Mouse (Mus musculus): ENCODE data around the gene Cmtm5. TPM values are rescaled to one million over a fixed set of nuclear protein-coding genes. Genes with fewer than 3 reads are reported as not detected.

The Cmtm5 gene
- polyA plus RNA-seq, 1 experiment from 2014 or later, result 2.1 TPM

- ATAC-seq, result no peak
- no peaks in the 10 kb centered on the region for H3K27me3 ChIP-seq (replicated peaks; ENCODE audit: control insufficient read depth, insufficient read depth, low read length)
- WGBS, result 66% methylated on average over 10 of the region's 10 CpGs
- H3K4me1 ChIP-seq (replicated peaks; ENCODE audit: control insufficient read depth, insufficient read depth, low read length), result no peaks in the 10 kb centered on the region
- no peak for TF ChIP-seq CTCF (IDR thresholded peaks at IDR 0.05; ENCODE audit: low read depth)
- H3K4me3 ChIP-seq (ENCODE audit: low read depth, low read length), result no peak overlapping the region
- no peak overlapping the region for H3K9ac ChIP-seq (ENCODE audit: low read depth, low read length)
- H3K4me2 ChIP-seq (replicated peaks; ENCODE audit: low read depth), result no peak overlapping the region
- no peaks in the 10 kb centered on the region for H3K9me3 ChIP-seq (ENCODE audit: control insufficient read depth)
- H3K36me3 ChIP-seq (ENCODE audit: control insufficient read depth, insufficient read depth), result no peaks in the 10 kb centered on the region
- H3K27ac ChIP-seq (ENCODE audit: low read depth, low read length), result no peak overlapping the region
Measured at GRCm38 (mm10) chr14:54960769-54961168, 24.7 kb downstream of the Cmtm5 start.

GRCm38 (mm10) chr14:54961487-54961886 lies 25.4 kb downstream of the Cmtm5 start:
- no peak for ATAC-seq
- no peak overlapping the region for H3K4me2 ChIP-seq (replicated peaks; ENCODE audit: low read depth)
- no peaks in the 10 kb centered on the region for H3K4me1 ChIP-seq (replicated peaks; ENCODE audit: control insufficient read depth, insufficient read depth, low read length)
- no peak overlapping the region for H3K27ac ChIP-seq (ENCODE audit: low read depth, low read length)
- WGBS, result 74% methylated on average over 5 of the region's 5 CpGs
- no peaks in the 10 kb centered on the region for H3K9me3 ChIP-seq (ENCODE audit: control insufficient read depth)
- TF ChIP-seq CTCF (IDR thresholded peaks at IDR 0.05; ENCODE audit: low read depth), result no peak
- H3K9ac ChIP-seq (ENCODE audit: low read depth, low read length), result no peak overlapping the region
- no peak overlapping the region for H3K4me3 ChIP-seq (ENCODE audit: low read depth, low read length)
- H3K36me3 ChIP-seq (ENCODE audit: control insufficient read depth, insufficient read depth), result no peaks in the 10 kb centered on the region
- H3K27me3 ChIP-seq (replicated peaks; ENCODE audit: control insufficient read depth, insufficient read depth, low read length), result no peaks in the 10 kb centered on the region

GRCm38 (mm10) chr14:54962714-54963113 lies 26.7 kb downstream of the Cmtm5 start:
- Histone ChIP-seq H3K36me3 (ENCODE audit: control insufficient read depth, insufficient read depth) (no peaks in the 10 kb centered on the region), H3K9me3 (ENCODE audit: control insufficient read depth) (no peaks in the 10 kb centered on the region), H3K9ac (ENCODE audit: low read depth, low read length) (no peak overlapping the region), H3K4me1 (replicated peaks; ENCODE audit: control insufficient read depth, insufficient read depth, low read length) (no peaks in the 10 kb centered on the region), H3K27ac (ENCODE audit: low read depth, low read length) (no peak overlapping the region), H3K27me3 (replicated peaks; ENCODE audit: control insufficient read depth, insufficient read depth, low read length) (no peaks in the 10 kb centered on the region), H3K4me2 (replicated peaks; ENCODE audit: low read depth) (no peak overlapping the region), H3K4me3 (ENCODE audit: low read depth, low read length) (no peak overlapping the region)
- 59% methylated on average over 7 of the region's 7 CpGs for WGBS
- no peak for TF ChIP-seq CTCF (IDR thresholded peaks at IDR 0.05; ENCODE audit: low read depth)
- ATAC-seq, result no peak

GRCm38 (mm10) chr14:54963727-54964126 lies 27.7 kb downstream of the Cmtm5 start:
- 90% methylated on average over 11 of the region's 11 CpGs for WGBS
- Histone ChIP-seq H3K27me3 (replicated peaks; ENCODE audit: control insufficient read depth, insufficient read depth, low read length) (no peaks in the 10 kb centered on the region), H3K9me3 (ENCODE audit: control insufficient read depth) (no peaks in the 10 kb centered on the region), H3K36me3 (ENCODE audit: control insufficient read depth, insufficient read depth) (no peaks in the 10 kb centered on the region), H3K4me3 (ENCODE audit: low read depth, low read length) (no peak overlapping the region), H3K27ac (ENCODE audit: low read depth, low read length) (no peak overlapping the region), H3K9ac (ENCODE audit: low read depth, low read length) (no peak overlapping the region), H3K4me1 (replicated peaks; ENCODE audit: control insufficient read depth, insufficient read depth, low read length) (no peaks in the 10 kb centered on the region), H3K4me2 (replicated peaks; ENCODE audit: low read depth) (no peak overlapping the region)
- TF ChIP-seq CTCF (IDR thresholded peaks at IDR 0.05; ENCODE audit: low read depth), result no peak
- no peak for ATAC-seq

- ATAC-seq, result no peak
- H3K36me3 ChIP-seq (ENCODE audit: control insufficient read depth, insufficient read depth), result no peaks in the 10 kb centered on the region
- WGBS, result 79% methylated on average over 15 of the region's 15 CpGs
- no peak overlapping the region for H3K9ac ChIP-seq (ENCODE audit: low read depth, low read length)
- no peak overlapping the region for H3K4me3 ChIP-seq (ENCODE audit: low read depth, low read length)
- H3K4me2 ChIP-seq (replicated peaks; ENCODE audit: low read depth), result no peak overlapping the region
- no peak for TF ChIP-seq CTCF (IDR thresholded peaks at IDR 0.05; ENCODE audit: low read depth)
- no peaks in the 10 kb centered on the region for H3K4me1 ChIP-seq (replicated peaks; ENCODE audit: control insufficient read depth, insufficient read depth, low read length)
- no peaks in the 10 kb centered on the region for H3K27me3 ChIP-seq (replicated peaks; ENCODE audit: control insufficient read depth, insufficient read depth, low read length)
- H3K27ac ChIP-seq (ENCODE audit: low read depth, low read length), result no peak overlapping the region
- H3K9me3 ChIP-seq (ENCODE audit: control insufficient read depth), result no peaks in the 10 kb centered on the region
Measured at GRCm38 (mm10) chr14:54965044-54965443, 29.0 kb downstream of the Cmtm5 start.

GRCm38 (mm10) chr14:54965631-54966030 lies 29.6 kb downstream of the Cmtm5 start:
- no peak for ATAC-seq
- Histone ChIP-seq H3K4me2 (replicated peaks; ENCODE audit: low read depth) (no peak overlapping the region), H3K27me3 (replicated peaks; ENCODE audit: control insufficient read depth, insufficient read depth, low read length) (no peaks in the 10 kb centered on the region), H3K9me3 (ENCODE audit: control insufficient read depth) (no peaks in the 10 kb centered on the region), H3K9ac (ENCODE audit: low read depth, low read length) (no peak overlapping the region), H3K4me1 (replicated peaks; ENCODE audit: control insufficient read depth, insufficient read depth, low read length) (no peaks in the 10 kb centered on the region), H3K4me3 (ENCODE audit: low read depth, low read length) (no peak overlapping the region), H3K27ac (ENCODE audit: low read depth, low read length) (no peak overlapping the region), H3K36me3 (ENCODE audit: control insufficient read depth, insufficient read depth) (no peaks in the 10 kb centered on the region)
- 65% methylated on average over 6 of the region's 6 CpGs for WGBS
- no peak for TF ChIP-seq CTCF (IDR thresholded peaks at IDR 0.05; ENCODE audit: low read depth)

Data from intestine, postnatal 0 days (tissue).